Mouse (Mus musculus) testis, adult 2 months (tissue): ENCODE measurements around the gene Gpc6.

ENCODE experiments used
- CTCF ChIP-seq: fragments of 200-500 bp; IDR thresholded peaks from 2 replicates; pipeline ENCODE4 v1.5.1; 2012; ENCODE audit warnings: low read depth, mild to moderate bottlenecking, inconsistent platforms, low read length, moderate library complexity; ENCODE audit not compliant: control insufficient read depth, insufficient read depth, insufficient replicate concordance
- POLR2A ChIP-seq: fragments of 200-500 bp; IDR thresholded peaks from 2 replicates; pipeline ENCODE4 v1.6.1; 2012; ENCODE audit warnings: low read depth, mild to moderate bottlenecking, inconsistent platforms, low read length, moderate library complexity; ENCODE audit not compliant: control insufficient read depth

- TF ChIP-seq CTCF (no peak), POLR2A (no peak)
These were observed 709.3 kb downstream of the Gpc6 start for GRCm38 (mm10) chr14:117634238-117634940.
